Mouse (Mus musculus) myocyte (in vitro differentiated cells): ENCODE results near the gene Nub1. TPM values are rescaled to one million over a fixed set of nuclear protein-coding genes. Genes with fewer than 3 reads are reported as not detected.

Experiments used
- H3K27me3 ChIP-seq: one replicate; pipeline ENCODE4 v1.6.1; 2011; ENCODE audit not compliant: control insufficient read depth, insufficient read depth, insufficient read length
- H3K36me3 ChIP-seq: one replicate; pipeline ENCODE4 v1.6.1; 2011; ENCODE audit not compliant: control insufficient read depth, insufficient read depth
- H3K4me2 ChIP-seq: one replicate; pipeline ENCODE4 v1.6.1; 2011; ENCODE audit warnings: low read depth, control low read depth
- H3K4me3 ChIP-seq: one replicate; pipeline ENCODE4 v1.5.1; 2011; ENCODE audit warnings: mild to moderate bottlenecking, control low read depth, moderate library complexity
- H3K79me2 ChIP-seq: one replicate; pipeline ENCODE4 v1.6.1; 2011; ENCODE audit not compliant: control insufficient read depth, insufficient read depth
- H3ac ChIP-seq: one replicate; pipeline ENCODE4 v1.6.1; 2011; ENCODE audit not compliant: control insufficient read depth, insufficient read length
- CEBPB ChIP-seq: IDR thresholded peaks from 2 replicates; pipeline ENCODE4 v1.6.1; 2011; ENCODE audit warnings: mild to moderate bottlenecking, moderate library complexity; ENCODE audit not compliant: poor library complexity, insufficient read depth, severe bottlenecking
- E2F4 ChIP-seq: IDR thresholded peaks from one replicate; pipeline ENCODE4 v1.6.1; 2011; ENCODE audit warnings: mild to moderate bottlenecking, control low read depth, moderate library complexity; ENCODE audit not compliant: insufficient read depth
- MAX ChIP-seq: IDR thresholded peaks from one replicate; pipeline ENCODE4 v1.6.1; 2011; ENCODE audit warnings: low read depth, mild to moderate bottlenecking, control low read depth
- MYOD1 ChIP-seq, 3 experiments: IDR thresholded peaks; one replicate each; pipeline ENCODE4 v1.6.1; 2011; ENCODE audit warnings: control low read depth in 2 of 3, low read depth in 2 of 3, mild to moderate bottlenecking in 2 of 3, moderate library complexity in 1 of 3; ENCODE audit not compliant: insufficient read length in 2 of 3, control insufficient read depth in 1 of 3
- MYOG ChIP-seq, 3 experiments: IDR thresholded peaks; one replicate each; pipeline ENCODE4 v1.6.1; 2011; ENCODE audit warnings: control low read depth in 2 of 3, low read depth in 2 of 3, mild to moderate bottlenecking in 2 of 3; ENCODE audit not compliant: insufficient read length in 2 of 3, control insufficient read depth in 1 of 3, insufficient read depth in 1 of 3
- POLR2A ChIP-seq: IDR thresholded peaks from one replicate; pipeline ENCODE4 v1.6.1; 2011; ENCODE audit warnings: low read depth, mild to moderate bottlenecking, control low read depth, moderate library complexity; ENCODE audit not compliant: insufficient read length
- POLR2AphosphoS2 ChIP-seq: IDR thresholded peaks from one replicate; pipeline ENCODE4 v1.6.1; 2011; ENCODE audit warnings: low read depth, control low read depth; ENCODE audit not compliant: insufficient read length
- REST ChIP-seq: IDR thresholded peaks from one replicate; pipeline ENCODE4 v1.6.1; 2011; ENCODE audit warnings: mild to moderate bottlenecking, control low read depth, moderate library complexity; ENCODE audit not compliant: insufficient read depth, insufficient read length
- SRF ChIP-seq: IDR thresholded peaks from one replicate; pipeline ENCODE4 v1.6.1; 2011; ENCODE audit warnings: low read depth; ENCODE audit not compliant: control insufficient read depth, insufficient read length
- TCF12 ChIP-seq: IDR thresholded peaks from one replicate; pipeline ENCODE4 v1.6.1; 2011; ENCODE audit warnings: mild to moderate bottlenecking, control low read depth; ENCODE audit not compliant: poor library complexity, insufficient read depth, severe bottlenecking
- TCF3 ChIP-seq: IDR thresholded peaks from one replicate; pipeline ENCODE4 v1.6.1; 2011; ENCODE audit warnings: low read depth, control low read depth; ENCODE audit not compliant: insufficient read length
- USF1 ChIP-seq: IDR thresholded peaks from one replicate; pipeline ENCODE4 v1.6.1; 2011; ENCODE audit warnings: low read depth, mild to moderate bottlenecking, control low read depth, moderate library complexity
- polyA plus RNA-seq: library from polyadenylated mRNA; unstranded; fragments of >200 nt; fragmentation: generic; extraction: Trizol; gene quantifications from one replicate; pipeline ENCODE4 v1.2.1, GENCODE M21; 2012; ENCODE audit warnings: missing spikeins

The Nub1 gene
- polyA plus RNA-seq, 1 experiment = 28.5 TPM

DNA sequence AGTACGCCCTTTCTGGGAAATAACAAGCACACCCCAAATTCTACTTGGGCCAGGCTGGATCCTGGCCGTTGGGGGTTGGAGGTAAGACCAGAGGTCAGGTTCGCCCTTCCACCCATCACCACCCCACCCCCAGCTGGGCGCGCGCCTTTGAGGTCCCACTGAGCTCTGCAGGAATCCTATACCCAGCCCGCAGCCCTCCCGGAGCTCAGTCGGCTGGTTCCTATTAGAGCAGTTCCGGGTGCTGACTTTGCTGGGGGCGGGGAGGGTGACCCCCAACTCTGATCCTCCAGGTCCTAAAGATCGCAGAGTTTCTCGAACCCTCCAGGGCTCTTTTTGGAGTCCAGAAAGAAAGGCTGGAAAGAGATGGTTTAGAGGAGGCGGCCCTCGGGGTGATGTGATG lies 45.7 kb downstream of the Nub1 start:
- H3K79me2 ChIP-seq = no peaks in the 10 kb centered on the region
- no peak for TF ChIP-seq TCF3
- no peak for TF ChIP-seq REST
- TF ChIP-seq POLR2AphosphoS2 = no peak
- TF ChIP-seq SRF = no peak
- TF ChIP-seq POLR2A = no peak
- no peak for TF ChIP-seq MAX
- no peak for TF ChIP-seq MYOD1 (IDR thresholded peaks at IDR 0.05; ENCODE audit: control insufficient read depth in 1 of 3, insufficient read length in 2 of 3, low read depth in 2 of 3)
- TF ChIP-seq USF1 = no peak
- no peak overlapping the region for H3ac ChIP-seq
- no peak overlapping the region for H3K4me2 ChIP-seq
- H3K4me3 ChIP-seq = no peak overlapping the region
- H3K27me3 ChIP-seq = peaks cover 45% of the 10 kb centered on the region
- no peaks in the 10 kb centered on the region for H3K36me3 ChIP-seq

- Histone ChIP-seq H3K27me3 (peaks cover 40% of the 10 kb centered on the region), H3K4me2 (no peak overlapping the region), H3K4me3 (no peak overlapping the region), H3K36me3 (no peaks in the 10 kb centered on the region), H3K79me2 (no peaks in the 10 kb centered on the region), H3ac (no peak overlapping the region)
- no peak for TF ChIP-seq POLR2AphosphoS2
- no peak for TF ChIP-seq CEBPB
- no peak for TF ChIP-seq USF1
- no peak for TF ChIP-seq MAX
- no peak for TF ChIP-seq TCF3
- no peak for TF ChIP-seq REST
- no peak for TF ChIP-seq E2F4
- TF ChIP-seq MYOD1 (IDR thresholded peaks at IDR 0.05; ENCODE audit: control insufficient read depth in 1 of 3, insufficient read length in 2 of 3, low read depth in 2 of 3) = no peak
- no peak for TF ChIP-seq MYOG (IDR thresholded peaks at IDR 0.05; ENCODE audit: control insufficient read depth in 1 of 3, insufficient read depth in 1 of 3, insufficient read length in 2 of 3, low read depth in 2 of 3)
- TF ChIP-seq SRF = no peak
- TF ChIP-seq TCF12 = no peak
- no peak for TF ChIP-seq POLR2A
These were observed 47.8 kb downstream of the Nub1 start for GRCm38 (mm10) chr5:24733134-24733533.

DNA sequence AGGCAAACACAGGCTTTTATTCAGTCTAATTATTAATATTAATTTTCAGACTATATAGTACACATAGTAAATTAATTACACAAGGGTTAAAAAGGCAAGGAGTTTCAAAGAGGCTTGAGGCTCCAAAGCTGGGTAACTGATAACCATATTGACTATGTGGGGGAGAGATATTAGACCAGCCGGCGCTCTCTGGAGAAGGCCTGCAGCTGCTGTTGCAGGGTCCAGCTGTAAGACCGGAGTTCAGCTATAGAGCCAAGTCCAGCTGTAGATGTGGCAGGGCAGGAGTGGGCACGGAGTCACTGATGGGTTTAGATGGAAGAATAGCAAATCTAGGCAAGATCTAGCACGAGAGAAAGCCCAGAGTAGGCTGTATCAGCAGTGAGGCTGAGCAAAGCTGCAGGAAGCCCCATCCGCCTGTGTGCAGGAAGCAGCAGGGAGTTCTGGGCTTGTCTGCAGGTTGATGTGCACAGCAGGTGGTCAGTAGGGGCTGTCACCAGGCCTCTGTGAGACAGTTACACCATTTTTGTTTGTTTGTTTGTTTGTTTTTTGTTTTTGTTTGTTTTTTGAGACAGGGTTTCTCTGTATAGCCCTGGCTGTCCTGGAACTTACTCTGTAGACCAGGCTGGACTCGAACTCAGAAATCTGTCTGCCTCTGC lies 48.6 kb downstream of the Nub1 start:
- no peaks in the 10 kb centered on the region for H3K36me3 ChIP-seq
- TF ChIP-seq TCF12 (no peak), MYOD1 (IDR thresholded peaks at IDR 0.05; ENCODE audit: control insufficient read depth in 1 of 3, insufficient read length in 2 of 3, low read depth in 2 of 3) (no peak), MAX (no peak), SRF (no peak), POLR2AphosphoS2 (no peak), E2F4 (no peak), POLR2A (no peak), REST (no peak), CEBPB (no peak), TCF3 (no peak)
- H3K4me2 ChIP-seq = no peak overlapping the region
- H3K4me3 ChIP-seq = no peak overlapping the region
- no peaks in the 10 kb centered on the region for H3K79me2 ChIP-seq
- no peak overlapping the region for H3ac ChIP-seq
- peaks cover 32% of the 10 kb centered on the region for H3K27me3 ChIP-seq

DNA sequence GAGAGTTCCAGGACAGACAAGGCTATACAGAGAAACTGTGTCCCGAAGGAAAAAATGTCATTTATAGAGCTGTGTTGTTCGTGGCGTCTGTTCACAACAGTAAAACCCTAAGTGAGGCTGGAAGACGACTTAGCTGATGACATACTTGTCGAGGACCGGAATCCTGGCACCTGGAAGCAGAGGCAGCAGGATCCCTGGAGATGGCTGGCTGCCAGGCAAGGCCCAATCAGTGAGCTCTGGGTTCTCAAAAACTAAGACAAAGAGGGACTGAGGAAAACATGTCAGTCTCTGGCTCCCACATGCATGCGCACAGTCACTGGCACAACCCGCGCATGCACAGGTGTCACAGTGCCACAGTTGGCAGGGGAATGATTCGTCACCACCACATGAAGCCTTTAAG lies 52.3 kb downstream of the Nub1 start:
- Histone ChIP-seq H3K79me2 (no peaks in the 10 kb centered on the region), H3K4me2 (no peak overlapping the region), H3K4me3 (no peak overlapping the region), H3K36me3 (no peaks in the 10 kb centered on the region), H3ac (no peak overlapping the region), H3K27me3 (no peaks in the 10 kb centered on the region)
- no peak for TF ChIP-seq TCF3
- no peak for TF ChIP-seq SRF
- TF ChIP-seq REST = no peak
- no peak for TF ChIP-seq E2F4
- no peak for TF ChIP-seq USF1
- no peak for TF ChIP-seq POLR2AphosphoS2
- no peak for TF ChIP-seq CEBPB
- no peak for TF ChIP-seq POLR2A
- TF ChIP-seq MYOD1 (IDR thresholded peaks at IDR 0.05; ENCODE audit: control insufficient read depth in 1 of 3, insufficient read length in 2 of 3, low read depth in 2 of 3) = no peak
- TF ChIP-seq MAX = no peak
- no peak for TF ChIP-seq TCF12
- TF ChIP-seq MYOG (IDR thresholded peaks at IDR 0.05; ENCODE audit: control insufficient read depth in 1 of 3, insufficient read depth in 1 of 3, insufficient read length in 2 of 3, low read depth in 2 of 3) = no peak
